Mouse (Mus musculus) MEL-GATA-1-ER (cell line): ENCODE data around the gene Vgll4.

ENCODE experiments used
- DNase-seq: peaks from one replicate; pipeline ENCODE4 v3.0.0-alpha.2; 2012; ENCODE audit warnings: low read depth; ENCODE audit errors: extremely low read depth

Vgll4 gene

GRCm38 (mm10) chr6:114812779-114813178, 157.0 kb downstream of the Vgll4 start:
- no peak for DNase-seq

DNA sequence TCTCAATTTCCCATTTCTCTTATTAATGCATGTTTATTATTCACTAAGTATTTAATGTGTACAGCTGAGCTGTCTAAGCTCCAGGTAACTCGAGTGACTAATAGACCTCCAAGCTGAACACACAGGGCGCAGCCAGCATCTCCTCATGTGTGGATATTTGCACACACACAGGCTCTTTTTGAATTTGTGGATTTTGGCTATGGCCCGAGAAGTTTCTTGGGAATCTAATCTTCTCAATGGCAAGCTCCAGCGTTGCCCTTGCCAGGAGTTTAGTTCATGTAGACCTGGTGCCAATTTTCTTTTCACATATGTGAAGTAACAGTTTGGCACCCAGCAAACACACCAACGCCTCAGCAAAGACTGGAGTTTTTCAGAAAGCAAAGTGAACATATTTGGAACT, 157.5 kb downstream of the Vgll4 start:
- DNase-seq = no peak
